Mouse (Mus musculus): ENCODE results near the gene Tent4b. TPM values are rescaled to one million over a fixed set of nuclear protein-coding genes. Genes with fewer than 3 reads are reported as not detected.

Gene Tent4b
- polyA plus RNA-seq, 1 experiment from 2014 or later, result 12.7 TPM

DNA sequence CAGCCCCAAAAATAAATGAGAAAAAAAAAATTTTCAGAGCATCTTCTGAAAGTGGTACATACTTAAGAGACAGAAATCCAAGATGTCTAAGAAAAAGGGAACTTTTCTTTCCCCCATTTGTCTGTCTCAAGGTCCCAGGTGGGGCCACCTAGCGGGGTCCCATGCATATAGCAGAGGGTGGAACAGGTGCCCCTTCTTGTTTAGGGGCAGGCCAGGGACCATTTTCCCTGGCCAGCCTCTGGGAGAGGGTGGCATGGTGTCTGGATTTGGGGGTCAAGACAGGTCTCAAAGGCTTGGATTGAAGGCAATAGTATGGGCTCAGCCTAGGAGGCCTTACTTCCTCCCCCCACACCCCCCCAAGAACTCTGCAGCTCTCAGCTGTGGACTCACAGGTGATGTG, 90.9 kb downstream of the Tent4b start:
- Histone ChIP-seq H3K4me2 (ENCODE audit: low read length) (no peak overlapping the region), H3K36me3 (ENCODE audit: control insufficient read depth, insufficient read depth, low read length) (no peaks in the 10 kb centered on the region), H3K27ac (ENCODE audit: low read depth) (no peak overlapping the region), H3K27me3 (replicated peaks; ENCODE audit: control insufficient read depth, insufficient read depth, low read length) (no peaks in the 10 kb centered on the region), H3K4me3 (ENCODE audit: low read depth, low read length) (no peak overlapping the region), H3K4me1 (replicated peaks; ENCODE audit: control insufficient read depth, insufficient read depth, low read length) (peaks cover 2% of the 10 kb centered on the region; the same call in 1 of the 2 replicates), H3K9ac (ENCODE audit: low read length) (no peak overlapping the region), H3K9me3 (ENCODE audit: control insufficient read depth, low read length) (no peaks in the 10 kb centered on the region)
- ATAC-seq (replicated peaks; ENCODE audit: low FRiP score, low TSS enrichment, low read depth), result no peak
- 68% methylated on average over 1 of the region's 1 CpGs for WGBS
- DNase-seq (ENCODE audit: low spot score), result no peak

DNA sequence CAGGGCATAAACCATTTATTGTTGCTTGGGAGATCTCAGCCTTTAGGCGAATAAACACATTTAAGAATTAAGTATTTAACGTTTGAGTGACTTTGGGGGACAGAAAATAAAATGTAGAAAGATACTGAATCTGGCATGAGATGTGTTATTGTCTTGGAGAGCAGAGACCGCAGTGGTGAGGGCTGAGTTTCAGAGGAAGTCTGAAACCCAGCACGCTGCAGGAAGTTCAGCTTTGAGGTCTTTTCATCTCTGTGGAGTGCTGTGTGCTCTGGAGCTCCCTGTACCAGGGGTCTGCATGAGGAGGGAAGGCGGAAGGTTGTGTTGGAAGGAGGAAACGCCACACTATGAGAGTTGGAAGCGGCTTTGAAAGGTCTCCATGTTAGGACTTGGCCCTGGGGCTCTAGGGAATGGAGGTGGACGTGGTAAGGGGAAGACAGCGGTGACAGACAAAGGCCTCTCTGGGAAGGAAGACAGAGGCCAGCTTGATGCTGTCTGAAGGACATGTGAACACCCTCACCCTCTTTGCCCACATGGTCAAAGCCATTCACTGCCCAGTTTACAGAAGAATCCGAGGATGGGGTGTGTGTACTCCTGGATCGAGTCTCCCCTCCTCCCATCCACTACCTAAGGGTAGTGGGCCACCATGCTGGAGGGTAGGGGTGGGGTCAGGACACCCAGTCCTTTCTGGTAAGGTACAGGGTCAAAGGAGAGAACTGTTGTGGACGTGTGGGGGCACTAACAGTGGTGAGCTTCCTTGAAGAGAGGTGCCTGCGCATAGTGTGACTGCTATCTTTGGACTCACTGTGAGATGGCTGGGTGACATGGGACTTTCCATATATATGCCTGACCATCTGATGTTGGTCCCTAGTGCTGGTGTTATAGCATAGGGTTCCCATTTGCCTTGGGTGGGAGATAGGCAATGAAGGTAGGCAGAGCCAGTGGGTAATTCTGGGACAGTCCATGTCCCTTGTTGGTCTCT, 91.6 kb downstream of the Tent4b start:
- no peaks in the 10 kb centered on the region for H3K27me3 ChIP-seq (replicated peaks; ENCODE audit: control insufficient read depth, insufficient read depth, low read length)
- no peak overlapping the region for H3K9ac ChIP-seq (ENCODE audit: low read length)
- ATAC-seq (replicated peaks; ENCODE audit: low FRiP score, low TSS enrichment, low read depth) (no peak), DNase-seq (ENCODE audit: low spot score) (no peak)
- H3K27ac ChIP-seq (ENCODE audit: low read depth), result no peak overlapping the region
- no peak overlapping the region for H3K4me2 ChIP-seq (ENCODE audit: low read length)
- no peaks in the 10 kb centered on the region for H3K9me3 ChIP-seq (ENCODE audit: control insufficient read depth, low read length)
- H3K4me1 ChIP-seq (replicated peaks; ENCODE audit: control insufficient read depth, insufficient read depth, low read length), result peaks cover 2% of the 10 kb centered on the region; the same call in 1 of the 2 replicates
- no peaks in the 10 kb centered on the region for H3K36me3 ChIP-seq (ENCODE audit: control insufficient read depth, insufficient read depth, low read length)
- no peak overlapping the region for H3K4me3 ChIP-seq (ENCODE audit: low read depth, low read length)
- 82% methylated on average over 13 of the region's 13 CpGs for WGBS

DNA sequence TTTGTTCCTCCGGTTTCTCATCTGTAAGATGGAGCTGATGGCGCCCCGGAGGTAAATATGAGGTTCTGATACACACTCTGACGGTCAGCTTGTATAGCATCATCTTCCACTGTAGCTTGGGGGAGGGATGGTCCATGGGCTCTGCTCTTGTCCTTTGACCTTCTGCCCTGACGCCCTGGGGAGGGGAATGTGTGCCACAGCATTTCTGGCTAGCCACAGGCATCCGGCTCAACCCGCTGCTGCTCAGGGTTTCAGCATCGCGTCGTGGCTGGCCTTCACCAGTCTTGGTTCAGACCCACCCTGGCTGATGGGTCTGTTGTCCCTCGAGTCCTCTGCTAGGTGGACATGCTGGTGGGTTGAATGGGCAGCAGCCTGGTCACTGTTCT, 92.3 kb downstream of the Tent4b start:
- DNase-seq (ENCODE audit: low spot score) (no peak), ATAC-seq (replicated peaks; ENCODE audit: low FRiP score, low TSS enrichment, low read depth) (no peak)
- Histone ChIP-seq H3K4me3 (ENCODE audit: low read depth, low read length) (no peak overlapping the region), H3K9me3 (ENCODE audit: control insufficient read depth, low read length) (no peaks in the 10 kb centered on the region), H3K4me1 (replicated peaks; ENCODE audit: control insufficient read depth, insufficient read depth, low read length) (peaks cover 2% of the 10 kb centered on the region; the same call in 1 of the 2 replicates), H3K9ac (ENCODE audit: low read length) (no peak overlapping the region), H3K27ac (ENCODE audit: low read depth) (no peak overlapping the region), H3K27me3 (replicated peaks; ENCODE audit: control insufficient read depth, insufficient read depth, low read length) (no peaks in the 10 kb centered on the region), H3K36me3 (ENCODE audit: control insufficient read depth, insufficient read depth, low read length) (no peaks in the 10 kb centered on the region), H3K4me2 (ENCODE audit: low read length) (no peak overlapping the region)
- 92% methylated on average over 11 of the region's 11 CpGs for WGBS

DNA sequence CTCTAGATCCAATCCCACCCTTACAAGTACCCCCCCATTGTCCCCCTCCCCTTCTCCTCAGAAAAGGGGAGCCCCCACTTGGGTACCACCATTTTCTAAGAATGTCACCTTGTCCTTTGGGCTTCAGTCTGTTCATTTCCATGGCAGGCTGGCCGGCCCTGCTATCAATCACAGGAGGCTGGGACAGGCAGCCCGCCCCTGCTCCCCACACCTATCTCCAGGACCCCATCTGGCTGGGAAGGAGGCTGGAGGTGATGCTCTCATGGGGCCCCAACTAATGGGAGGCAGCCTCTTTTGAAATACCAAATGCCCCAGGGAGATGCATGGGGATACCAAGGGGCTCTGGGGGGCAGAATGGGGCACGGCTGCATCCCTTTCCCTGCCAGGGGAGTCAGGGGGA, 93.9 kb downstream of the Tent4b start:
- H3K4me2 ChIP-seq (ENCODE audit: low read length), result no peak overlapping the region
- no peak overlapping the region for H3K27ac ChIP-seq (ENCODE audit: low read depth)
- ATAC-seq (replicated peaks; ENCODE audit: low FRiP score, low TSS enrichment, low read depth) (no peak), DNase-seq (ENCODE audit: low spot score) (no peak)
- no peaks in the 10 kb centered on the region for H3K9me3 ChIP-seq (ENCODE audit: control insufficient read depth, low read length)
- no peak overlapping the region for H3K9ac ChIP-seq (ENCODE audit: low read length)
- WGBS, result 84% methylated on average over 3 of the region's 3 CpGs
- H3K4me1 ChIP-seq (replicated peaks; ENCODE audit: control insufficient read depth, insufficient read depth, low read length), result peaks cover 2% of the 10 kb centered on the region; the same call in 1 of the 2 replicates
- no peaks in the 10 kb centered on the region for H3K27me3 ChIP-seq (replicated peaks; ENCODE audit: control insufficient read depth, insufficient read depth, low read length)
- no peak overlapping the region for H3K4me3 ChIP-seq (ENCODE audit: low read depth, low read length)
- no peaks in the 10 kb centered on the region for H3K36me3 ChIP-seq (ENCODE audit: control insufficient read depth, insufficient read depth, low read length)

DNA sequence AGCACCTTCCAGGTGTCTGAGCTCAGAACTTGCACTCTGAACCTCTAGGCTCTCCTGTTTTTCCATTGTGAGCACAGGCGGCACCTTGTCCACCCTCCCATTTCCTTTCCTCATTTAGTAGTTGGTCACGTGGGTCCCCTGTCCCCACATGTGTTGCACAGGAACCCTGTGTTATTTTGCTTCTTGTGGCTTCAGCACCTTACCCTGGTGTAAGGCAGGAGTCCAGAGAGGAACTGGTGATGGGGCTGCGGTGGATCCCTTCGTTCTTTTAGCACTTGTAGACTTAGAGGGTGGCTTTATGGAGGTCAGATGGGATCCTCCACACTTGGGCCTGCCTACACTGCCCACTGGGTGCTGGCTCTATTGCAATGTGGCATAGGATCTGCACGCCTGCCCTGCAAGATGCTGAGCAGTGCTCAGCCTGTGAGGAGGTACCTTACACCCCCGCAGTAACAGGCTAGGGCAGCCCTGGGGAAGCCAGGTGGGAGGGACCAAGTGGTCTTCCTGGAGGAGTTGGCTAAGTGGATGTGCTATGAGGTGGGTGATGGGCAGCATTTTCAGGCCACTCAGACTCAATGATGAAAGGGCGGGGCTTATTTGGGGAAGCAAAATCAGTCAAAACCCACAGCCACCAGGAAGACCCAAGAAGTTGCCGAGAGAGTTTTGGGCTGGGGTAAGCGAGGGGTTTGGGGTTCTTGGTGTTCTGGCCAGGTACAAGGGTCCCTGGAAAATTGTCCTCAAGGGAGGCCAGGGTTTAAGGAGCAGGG, 94.8 kb downstream of the Tent4b start:
- Histone ChIP-seq H3K27me3 (replicated peaks; ENCODE audit: control insufficient read depth, insufficient read depth, low read length) (no peaks in the 10 kb centered on the region), H3K9me3 (ENCODE audit: control insufficient read depth, low read length) (no peaks in the 10 kb centered on the region), H3K4me2 (ENCODE audit: low read length) (no peak overlapping the region), H3K4me3 (ENCODE audit: low read depth, low read length) (no peak overlapping the region), H3K36me3 (ENCODE audit: control insufficient read depth, insufficient read depth, low read length) (no peaks in the 10 kb centered on the region), H3K4me1 (replicated peaks; ENCODE audit: control insufficient read depth, insufficient read depth, low read length) (0 out of 2 replicates have a peak, but pooled peaks cover under 1% of the 10 kb centered on the region), H3K9ac (ENCODE audit: low read length) (no peak overlapping the region), H3K27ac (ENCODE audit: low read depth) (no peak overlapping the region)
- 90% methylated on average over 9 of the region's 9 CpGs for WGBS
- ATAC-seq (replicated peaks; ENCODE audit: low FRiP score, low TSS enrichment, low read depth) (no peak), DNase-seq (ENCODE audit: low spot score) (no peak)

DNA sequence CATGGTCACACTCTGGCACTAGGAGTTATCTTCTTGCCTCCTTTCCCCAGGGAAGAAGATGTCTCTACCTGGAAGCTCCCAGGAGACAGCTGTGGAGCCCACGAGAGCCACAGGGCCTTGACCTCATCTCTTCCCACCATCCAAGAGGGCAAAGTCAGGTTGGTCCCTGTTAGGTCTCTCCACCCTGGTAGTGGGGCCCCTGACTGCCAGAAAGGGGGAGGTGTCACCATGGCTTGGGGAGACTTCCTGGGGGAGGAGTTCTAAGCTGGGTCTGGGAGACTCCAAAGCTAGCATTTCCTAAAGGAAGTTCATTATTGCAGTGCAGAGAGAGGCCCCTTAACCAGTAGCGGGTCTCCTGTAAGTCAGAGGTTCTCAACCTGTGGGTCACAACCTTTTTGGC, 96.0 kb downstream of the Tent4b start:
- Histone ChIP-seq H3K27me3 (replicated peaks; ENCODE audit: control insufficient read depth, insufficient read depth, low read length) (no peaks in the 10 kb centered on the region), H3K27ac (ENCODE audit: low read depth) (no peak overlapping the region), H3K4me2 (ENCODE audit: low read length) (no peak overlapping the region), H3K4me3 (ENCODE audit: low read depth, low read length) (no peak overlapping the region), H3K9me3 (ENCODE audit: control insufficient read depth, low read length) (no peaks in the 10 kb centered on the region), H3K4me1 (replicated peaks; ENCODE audit: control insufficient read depth, insufficient read depth, low read length) (no peaks in the 10 kb centered on the region), H3K36me3 (ENCODE audit: control insufficient read depth, insufficient read depth, low read length) (no peaks in the 10 kb centered on the region), H3K9ac (ENCODE audit: low read length) (no peak overlapping the region)
- no peak for DNase-seq (ENCODE audit: low spot score)
- WGBS, result 71% methylated on average over 2 of the region's 2 CpGs
- ATAC-seq (replicated peaks; ENCODE audit: low FRiP score, low TSS enrichment, low read depth), result no peak

DNA sequence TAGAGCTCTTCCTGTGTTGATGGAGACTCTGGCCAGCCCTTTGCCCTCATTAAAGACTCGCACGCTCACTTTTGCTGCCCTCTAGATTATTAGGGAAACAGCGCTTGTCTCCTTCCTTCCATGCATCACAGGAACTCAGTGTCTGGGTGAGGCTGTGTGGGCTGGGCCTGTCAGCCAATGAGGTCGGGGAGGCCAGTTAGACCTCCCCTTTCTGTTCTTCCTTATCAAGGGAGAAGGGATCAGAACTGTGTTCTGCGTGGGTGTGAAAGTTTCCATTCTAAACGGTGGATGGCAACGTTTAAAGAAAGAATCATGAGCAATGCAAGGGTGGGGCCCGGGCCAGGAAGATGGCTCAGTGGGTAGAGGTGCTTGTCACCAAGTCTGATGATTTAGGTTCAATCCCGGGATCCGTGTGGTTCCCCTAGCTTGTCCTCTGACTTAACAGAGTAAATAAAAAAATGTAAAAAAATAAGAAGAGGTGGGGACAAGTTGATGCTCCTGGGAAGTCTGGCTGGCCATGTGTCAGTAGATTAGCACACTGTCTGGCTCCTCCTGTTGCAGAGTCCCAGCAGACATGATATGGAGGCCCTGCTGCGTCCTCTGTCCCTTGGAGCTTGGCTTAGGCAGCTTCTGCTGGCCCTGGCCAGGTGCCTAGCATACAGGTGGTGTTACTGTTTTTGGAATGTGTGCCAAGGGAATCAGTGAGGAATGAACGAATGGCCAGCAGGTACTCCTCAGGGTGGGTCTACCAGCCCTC, 99.1 kb downstream of the Tent4b start:
- 0 out of 2 replicates have a peak, but pooled peaks have one; percentile 64 for ATAC-seq (replicated peaks; ENCODE audit: low FRiP score, low TSS enrichment, low read depth)
- no peak overlapping the region for H3K4me3 ChIP-seq (ENCODE audit: low read depth, low read length)
- H3K27ac ChIP-seq (ENCODE audit: low read depth), result no peak overlapping the region
- H3K36me3 ChIP-seq (ENCODE audit: control insufficient read depth, insufficient read depth, low read length), result no peaks in the 10 kb centered on the region
- H3K9ac ChIP-seq (ENCODE audit: low read length), result no peak overlapping the region
- no peaks in the 10 kb centered on the region for H3K9me3 ChIP-seq (ENCODE audit: control insufficient read depth, low read length)
- 46% methylated on average over 12 of the region's 12 CpGs for WGBS
- H3K27me3 ChIP-seq (replicated peaks; ENCODE audit: control insufficient read depth, insufficient read depth, low read length), result no peaks in the 10 kb centered on the region
- no peak overlapping the region for H3K4me2 ChIP-seq (ENCODE audit: low read length)
- H3K4me1 ChIP-seq (replicated peaks; ENCODE audit: control insufficient read depth, insufficient read depth, low read length), result no peaks in the 10 kb centered on the region
- no peak for DNase-seq (ENCODE audit: low spot score)

DNA sequence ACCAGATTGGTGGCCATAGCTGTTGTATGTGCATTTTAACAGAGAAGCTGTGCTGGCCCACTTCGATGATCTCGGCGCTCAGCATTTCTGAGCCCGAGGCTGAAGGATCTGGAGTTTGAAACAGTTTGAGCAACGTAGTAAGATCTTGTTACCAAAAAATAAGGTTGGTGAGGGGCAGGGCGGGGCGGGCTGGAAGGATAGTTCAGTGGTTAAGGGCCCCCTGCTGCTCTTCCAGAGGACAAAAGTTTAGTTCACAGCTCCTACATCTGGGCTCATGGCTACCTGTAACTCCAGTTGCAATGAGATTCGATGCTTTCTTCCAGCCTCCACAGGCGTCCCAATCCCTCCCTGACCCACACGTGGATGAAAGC, 99.7 kb downstream of the Tent4b start:
- H3K36me3 ChIP-seq (ENCODE audit: control insufficient read depth, insufficient read depth, low read length), result no peaks in the 10 kb centered on the region
- H3K4me1 ChIP-seq (replicated peaks; ENCODE audit: control insufficient read depth, insufficient read depth, low read length), result no peaks in the 10 kb centered on the region
- H3K9me3 ChIP-seq (ENCODE audit: control insufficient read depth, low read length), result no peaks in the 10 kb centered on the region
- no peak overlapping the region for H3K4me2 ChIP-seq (ENCODE audit: low read length)
- 87% methylated on average over 10 of the region's 10 CpGs for WGBS
- DNase-seq (ENCODE audit: low spot score), result no peak
- no peak overlapping the region for H3K4me3 ChIP-seq (ENCODE audit: low read depth, low read length)
- H3K9ac ChIP-seq (ENCODE audit: low read length), result no peak overlapping the region
- no peak overlapping the region for H3K27ac ChIP-seq (ENCODE audit: low read depth)
- no peak for ATAC-seq (replicated peaks; ENCODE audit: low FRiP score, low TSS enrichment, low read depth)
- H3K27me3 ChIP-seq (replicated peaks; ENCODE audit: control insufficient read depth, insufficient read depth, low read length), result no peaks in the 10 kb centered on the region

All from intestine, embryonic 14.5 days (tissue).